Mouse (Mus musculus) lung, adult 2 months (tissue): ENCODE results near the gene Stk19. TPM values are rescaled to one million over a fixed set of nuclear protein-coding genes. Genes with fewer than 3 reads are reported as not detected.
A peak's percentile ranks its signal among the peaks of the same experiment; 100 is the strongest.
"Not testable (repeated sequence)": the region's sequence is repeated elsewhere in the genome, so short reads cannot be mapped to it uniquely, and the experiment has no call there.

Experiments
- DNase-seq: peaks from one replicate; pipeline ENCODE4 v3.0.0; 2022
- H3K4me1 ChIP-seq: fragments of 200-500 bp; 2 replicates; pipeline ENCODE4 v1.6.1; 2011; ENCODE audit warnings: low read length; ENCODE audit not compliant: control insufficient read depth, insufficient read depth
- H3K4me3 ChIP-seq: fragments of 200-500 bp; replicated peaks from 2 replicates; pipeline ENCODE3; 2011; ENCODE audit warnings: low read depth, mild to moderate bottlenecking, control low read depth, low read length; ENCODE audit errors: extremely low read depth
- CTCF ChIP-seq: fragments of 200-500 bp; IDR thresholded peaks from 2 replicates; pipeline ENCODE4 v1.5.1; 2011; ENCODE audit warnings: mild to moderate bottlenecking, low read length, control low read depth; ENCODE audit not compliant: insufficient read depth
- POLR2A ChIP-seq: fragments of 200-500 bp; IDR thresholded peaks from 2 replicates; pipeline ENCODE4 v1.6.1; 2011; ENCODE audit warnings: low read depth, mild to moderate bottlenecking, control low read depth, low read length, borderline replicate concordance; ENCODE audit errors: extremely low read depth
- WGBS: fragments of 180-500 bp; shearing (Covaris S2); methylation state at CpG from one replicate; pipeline ENCODE4 v1.1.7; 2018; 5-methylcytosine and 5-hydroxymethylcytosine counted together
- polyA plus RNA-seq: library from polyadenylated mRNA; depleted of rRNA; stranded (reverse); fragments of >200 nt; gene quantifications from 2 replicates; pipeline ENCODE4 v1.2.3, GENCODE M21; 2012

Gene Stk19
- polyA plus RNA-seq, 1 experiment, result 45.1 TPM

DNA sequence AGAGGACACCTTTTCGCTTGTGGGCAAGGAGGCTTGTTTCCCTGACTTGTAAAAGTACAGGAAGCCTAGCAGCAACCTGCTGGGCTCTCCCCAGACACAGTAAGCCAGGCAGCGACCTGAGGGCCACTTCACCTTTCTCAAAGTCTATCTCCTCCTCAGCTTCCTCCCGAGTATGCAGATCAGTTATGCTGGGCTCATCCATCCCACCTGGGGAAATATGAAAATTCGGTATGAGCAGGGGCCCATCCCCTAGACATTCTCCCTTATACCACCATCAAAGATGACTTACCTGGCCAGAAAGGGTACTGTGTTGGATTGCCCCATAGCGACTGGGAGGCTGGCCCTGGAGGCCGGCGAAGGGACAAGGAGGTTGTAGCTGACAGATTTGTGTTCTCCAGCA is 10.9 kb upstream of the Stk19 start:
- Histone ChIP-seq H3K4me3 (no peak overlapping the region), H3K4me1 (0 out of 2 replicates have a peak, but pooled peaks cover 3% of the 10 kb centered on the region)
- WGBS, result 92% methylated on average over 7 of the region's 7 CpGs
- TF ChIP-seq POLR2A (no peak), CTCF (no peak)
- DNase-seq, result no peak

- Histone ChIP-seq H3K4me3 (no peak overlapping the region), H3K4me1 (0 out of 2 replicates have a peak, but pooled peaks cover 3% of the 10 kb centered on the region)
- 88% methylated on average over 6 of the region's 6 CpGs for WGBS
- DNase-seq, result no peak
- no peak for TF ChIP-seq CTCF
- no peak for TF ChIP-seq POLR2A
Observed at GRCm38 (mm10) chr17:34847192-34847591, 10.4 kb upstream of the Stk19 start.

DNA sequence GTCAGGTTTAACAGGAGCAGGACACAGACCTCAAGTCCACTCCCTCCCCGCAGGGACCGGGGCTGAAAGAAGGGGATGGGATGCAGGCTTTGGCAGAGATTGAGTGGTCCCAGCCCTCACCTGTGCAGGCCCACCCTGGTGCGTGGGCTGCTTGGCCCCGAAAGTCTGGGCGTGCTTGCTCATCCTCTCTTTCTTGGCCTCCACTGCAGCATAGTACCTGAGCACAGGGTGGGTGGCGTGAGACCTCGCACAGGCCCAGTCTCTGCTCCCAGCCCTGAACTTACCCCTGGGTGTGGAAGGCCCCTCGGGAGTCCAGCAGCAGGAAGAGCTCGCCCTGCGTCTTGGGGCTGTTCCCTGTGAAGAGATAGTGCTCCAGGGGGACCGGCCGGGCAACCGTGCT is 8.1 kb upstream of the Stk19 start:
- 94% methylated on average over 13 of the region's 13 CpGs for WGBS

DNA sequence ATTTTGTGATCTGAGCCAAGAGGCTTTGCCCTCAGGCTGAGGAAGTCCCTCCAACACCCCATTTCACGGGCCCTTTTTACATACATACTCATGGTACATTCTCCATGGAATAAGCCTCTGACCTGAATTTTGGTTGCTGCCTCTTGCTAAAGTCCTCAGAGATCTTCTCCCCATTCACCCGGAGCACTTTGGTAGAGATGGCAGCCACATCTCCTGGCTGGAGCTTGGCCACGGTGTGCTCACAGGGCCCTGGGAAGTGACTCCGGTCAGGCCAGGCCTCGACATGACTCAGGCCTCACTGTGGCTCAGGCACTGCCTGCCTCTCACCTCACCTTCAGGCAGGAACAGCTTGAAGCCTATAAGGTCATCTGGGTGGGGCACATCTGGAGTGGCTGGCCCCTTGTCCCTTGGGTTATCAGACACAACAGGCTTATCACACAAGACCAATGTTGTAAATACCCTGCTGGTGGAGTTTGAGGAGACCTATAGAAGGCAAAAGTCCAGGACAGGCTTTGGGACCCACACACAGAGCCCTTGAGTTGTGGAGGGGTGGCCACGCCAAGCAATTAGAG is 4.1 kb upstream of the Stk19 start:
- TF ChIP-seq POLR2A (no peak), CTCF (no peak)
- 78% methylated on average over 6 of the region's 6 CpGs for WGBS
- no peak overlapping the region for H3K4me3 ChIP-seq
- no peak for DNase-seq
- H3K4me1 ChIP-seq, result peaks cover 8% of the 10 kb centered on the region

More for the DNA sequence above, 8.1 kb upstream of the Stk19 start:
- Histone ChIP-seq H3K4me3 (no peak overlapping the region), H3K4me1 (0 out of 2 replicates have a peak, but pooled peaks cover 3% of the 10 kb centered on the region)
- no peak for TF ChIP-seq POLR2A
- no peak for TF ChIP-seq CTCF
- no peak for DNase-seq

GRCm38 (mm10) chr17:34838785-34839184 is 2.0 kb upstream of the Stk19 start:
- Histone ChIP-seq H3K4me1 (peaks cover 11% of the 10 kb centered on the region), H3K4me3 (no peak overlapping the region)
- WGBS, result 86% methylated on average over 7 of the region's 7 CpGs
- no peak for DNase-seq
- no peak for TF ChIP-seq POLR2A
- no peak for TF ChIP-seq CTCF

GRCm38 (mm10) chr17:34837464-34838324 is 949 bp upstream of the Stk19 start:
- Histone ChIP-seq H3K4me3 (peak overlapping the region; percentile 92), H3K4me1 (peaks cover 11% of the 10 kb centered on the region)
- WGBS, result 37% methylated on average over 43 of the region's 43 CpGs
- no peak for TF ChIP-seq CTCF
- TF ChIP-seq POLR2A, result no peak
- no peak for DNase-seq

DNA sequence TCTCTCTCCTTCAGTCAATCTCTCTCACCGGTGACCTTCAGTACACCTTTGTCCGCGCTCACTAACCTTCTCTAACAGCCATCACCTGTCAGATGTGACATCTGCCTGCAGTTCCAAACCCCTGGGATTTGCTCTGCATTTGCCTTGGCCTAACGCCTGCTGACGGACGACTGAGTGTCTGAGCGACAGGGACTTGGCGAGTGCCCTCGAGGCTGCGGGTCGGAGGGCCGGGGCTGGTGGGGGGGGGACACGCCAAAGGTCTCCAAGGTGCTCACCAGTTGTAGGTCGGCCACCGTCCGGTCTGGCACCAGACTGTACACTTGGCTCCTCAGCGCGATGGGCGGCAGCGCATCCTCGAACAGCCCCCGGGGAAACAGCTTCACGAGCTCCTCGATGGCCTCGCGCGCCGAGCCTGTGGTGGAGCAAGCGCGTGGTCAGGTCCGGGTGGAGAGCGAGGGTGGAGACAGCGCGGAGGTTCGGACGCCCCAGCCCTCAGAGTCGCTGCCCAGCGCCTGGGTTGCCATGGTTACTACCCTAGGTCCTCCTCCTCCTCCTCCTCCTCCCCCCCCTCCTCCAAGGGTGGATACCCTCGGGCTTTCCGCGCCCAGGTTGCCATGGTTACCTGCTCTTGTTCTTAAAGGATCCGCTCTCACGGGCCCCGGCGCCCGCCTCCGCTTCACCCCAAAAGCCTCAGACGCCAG is 440 bp downstream of the Stk19 start:
- H3K4me1 ChIP-seq, result peaks cover 11% of the 10 kb centered on the region
- DNase-seq, result no peak
- 4% methylated on average over 48 of the region's 48 CpGs for WGBS
- H3K4me3 ChIP-seq, result peak overlapping the region; percentile 83
- TF ChIP-seq CTCF (no peak), POLR2A (no peak)

GRCm38 (mm10) chr17:34830776-34831175 is 6.0 kb downstream of the Stk19 start:
- not testable (repeated sequence) for H3K4me1 ChIP-seq, DNase-seq, H3K4me3 ChIP-seq
- 97% methylated on average over 1 of the region's 1 CpGs for WGBS

GRCm38 (mm10) chr17:34814818-34815370 is 21.9 kb downstream of the Stk19 start:
- Histone ChIP-seq H3K4me1 (no peaks in the 10 kb centered on the region), H3K4me3 (no peak overlapping the region)
- no peak for TF ChIP-seq POLR2A
- WGBS, result 73% methylated on average over 7 of the region's 7 CpGs
- no peak for DNase-seq

DNA sequence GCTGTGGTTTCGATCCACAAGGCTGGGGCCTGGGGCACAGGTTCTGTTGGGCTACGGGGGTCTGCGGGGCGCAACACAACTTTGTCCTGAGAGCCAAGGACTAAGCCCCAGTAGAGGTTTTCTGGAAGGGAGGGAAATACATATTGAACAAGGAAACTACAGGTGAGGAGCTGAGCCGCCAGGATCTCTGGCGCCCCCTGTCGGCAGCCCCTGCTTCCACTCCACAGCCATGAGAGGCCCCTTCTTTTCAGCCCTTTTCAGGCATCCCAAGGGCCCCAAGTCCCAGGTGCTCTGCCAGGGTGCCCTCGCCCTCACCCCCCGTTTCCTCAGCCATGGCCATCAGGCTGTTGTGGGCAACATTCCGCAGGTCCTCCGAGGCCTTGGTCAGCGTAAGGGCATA is 23.0 kb downstream of the Stk19 start:
- 61% methylated on average over 12 of the region's 12 CpGs for WGBS
- TF ChIP-seq CTCF, result peak; percentile 61
- H3K4me3 ChIP-seq, H3K4me1 ChIP-seq: not testable (repeated sequence)
- DNase-seq, result peak; percentile 37
